Mouse (Mus musculus): Measurements from ENCODE around the gene Mrpl41. TPM values are rescaled to one million over a fixed set of nuclear protein-coding genes. Genes with fewer than 3 reads are reported as not detected.
A peak's percentile ranks its signal among the peaks of the same experiment; 100 is the strongest.

The Mrpl41 gene
- total RNA-seq, 2 experiments from 2014 or later, result 28.9 to 43.8 TPM

DNA sequence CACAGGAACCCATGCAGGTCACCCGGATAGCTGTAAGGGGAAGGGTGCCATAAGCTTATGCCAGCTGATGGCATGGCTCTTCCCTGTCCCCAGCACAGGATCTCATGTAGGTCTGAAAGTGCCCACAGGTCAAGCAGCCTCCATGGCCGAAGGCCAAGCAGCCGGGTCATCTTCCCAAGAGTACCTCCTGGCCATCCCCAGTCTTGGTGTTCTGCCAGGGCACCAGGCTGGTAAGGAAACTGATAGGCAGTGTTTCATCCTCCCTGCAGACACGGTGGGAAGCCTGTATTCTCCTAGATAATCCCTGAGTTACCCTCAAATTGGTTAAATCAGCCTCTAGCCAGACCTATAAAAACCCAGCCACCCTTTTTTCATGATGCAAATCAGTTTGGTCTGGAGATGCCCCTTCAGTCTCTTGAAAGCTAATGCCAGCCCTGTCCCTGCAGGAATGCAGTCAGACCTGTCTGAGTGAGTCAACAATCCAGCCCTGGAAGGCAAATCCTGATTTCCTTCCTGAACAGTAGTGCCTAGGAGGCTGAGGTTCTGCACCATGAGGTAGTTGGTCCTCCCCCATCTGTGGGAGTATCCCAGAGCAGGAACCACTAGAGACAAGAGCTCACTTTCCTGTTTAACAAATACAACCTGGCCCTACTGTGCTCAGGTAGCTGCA, 47.0 kb downstream of the Mrpl41 start:
- TF ChIP-seq CTCF (IDR thresholded peaks at IDR 0.05), result no peak
- peak overlapping the region; percentile 56 for H3K27ac ChIP-seq
- no peak overlapping the region for H3K4me3 ChIP-seq
- peak; percentile 90 for DNase-seq
- intact Hi-C loops (cut with DNase I), result no loop called here

DNA sequence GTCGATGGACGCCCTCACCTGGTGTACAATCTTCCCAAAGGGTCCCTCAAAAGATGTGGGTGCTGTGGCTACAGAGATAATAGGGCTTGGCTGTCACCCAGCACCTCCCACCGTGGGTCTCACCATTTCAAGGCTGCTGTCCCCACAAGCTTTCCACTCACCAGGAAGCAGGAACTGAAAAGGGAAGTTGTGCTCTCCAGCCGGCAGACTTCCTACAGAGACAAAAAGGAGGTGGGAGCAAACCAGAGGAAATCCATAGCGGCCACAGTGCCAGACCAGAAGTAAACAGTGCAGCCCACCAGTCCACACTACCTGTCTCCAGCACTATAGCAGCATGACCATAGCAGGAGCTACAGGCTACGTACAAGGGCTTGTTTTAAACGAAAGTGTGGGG, 47.9 kb downstream of the Mrpl41 start:
- TF ChIP-seq CTCF (IDR thresholded peaks at IDR 0.05), result no peak
- intact Hi-C loops (cut with DNase I), result no loop called here
- Histone ChIP-seq H3K27ac (peak overlapping the region; percentile 56), H3K4me3 (no peak overlapping the region)
- no peak for DNase-seq

DNA sequence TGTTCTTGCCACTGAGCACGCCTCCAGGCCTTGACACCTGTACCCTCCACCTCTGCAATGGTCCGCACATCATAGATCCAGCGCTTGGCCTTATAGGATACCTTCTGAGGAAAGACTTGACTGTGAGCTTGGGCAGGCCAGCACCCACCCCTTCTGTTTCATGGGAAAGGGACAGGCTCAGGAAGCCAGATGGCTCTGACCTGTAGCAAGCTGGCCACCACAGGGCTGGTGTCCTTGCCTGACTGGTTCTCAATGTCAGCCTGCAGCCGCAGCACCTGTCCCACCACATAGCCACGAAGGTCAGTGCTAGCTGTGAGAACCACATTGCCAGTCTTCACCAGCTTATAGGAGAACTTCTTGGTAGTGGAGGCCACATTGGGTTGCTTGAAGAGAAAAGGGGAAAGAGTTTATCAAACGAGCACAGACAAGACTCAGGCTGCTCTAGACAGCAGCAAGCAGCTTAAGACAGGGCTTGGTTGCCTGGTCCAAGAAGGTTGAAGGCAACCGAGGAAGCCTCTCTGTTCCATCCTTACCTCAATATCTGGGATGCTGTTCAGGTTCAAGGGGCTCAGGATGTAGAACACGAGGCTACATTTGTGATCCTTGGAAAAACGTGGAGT, 48.4 kb downstream of the Mrpl41 start:
- H3K27ac ChIP-seq, result no peak overlapping the region
- no peak for TF ChIP-seq CTCF (IDR thresholded peaks at IDR 0.05)
- DNase-seq, result no peak
- intact Hi-C loops (cut with DNase I), result no loop called here
- no peak overlapping the region for H3K4me3 ChIP-seq

DNA sequence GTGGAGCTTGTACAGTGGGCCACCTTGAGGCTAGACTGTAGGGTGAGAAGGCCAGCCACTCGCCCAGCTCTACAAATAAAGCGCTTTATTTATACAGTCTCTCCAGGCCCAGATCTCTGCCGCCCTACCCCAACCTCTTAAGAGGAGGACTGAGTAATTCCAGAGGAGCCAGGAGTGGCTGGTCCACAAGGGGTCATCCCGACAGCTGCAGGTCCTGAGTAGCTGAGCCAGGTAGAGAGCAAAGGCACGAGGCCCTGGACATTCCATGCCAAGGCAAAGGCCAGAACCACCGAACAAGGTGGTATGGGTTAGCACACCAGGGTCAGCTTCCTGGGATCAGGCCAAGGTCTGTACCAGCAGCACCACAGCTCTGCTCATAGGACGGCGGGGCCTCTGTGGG, 49.6 kb downstream of the Mrpl41 start:
- no peak for TF ChIP-seq CTCF (IDR thresholded peaks at IDR 0.05)
- Histone ChIP-seq H3K27ac (no peak overlapping the region), H3K4me3 (no peak overlapping the region)
- intact Hi-C loops (cut with DNase I), result no loop called here
- DNase-seq, result no peak

Small RNA genes within 50 kb of the gene (microRNA-seq; reads per million reads assigned to microRNA genes)
- not detected for gene Gm22875

Other genes with a start within 250 kb of the Mrpl41 start
- under 1 TPM; 0.06 to 0.20 TPM for gene Cacna1b, start 211.9 kb downstream of the Mrpl41 start, total RNA-seq (2021)
- gene Ehmt1, start 55.5 kb downstream of the Mrpl41 start, total RNA-seq (2021), result 10 to 100 TPM; 28.3 to 29.0 TPM
- 1 to 10 TPM; 1.9 to 2.8 TPM for gene Arrdc1, start 39.8 kb downstream of the Mrpl41 start, total RNA-seq (2021)
- gene Zmynd19, start 25.3 kb downstream of the Mrpl41 start, total RNA-seq (2021), result 10 to 100 TPM; 20.6 to 21.2 TPM
- 1 to 10 TPM; 3.4 to 3.8 TPM for gene Dph7, start 12.7 kb downstream of the Mrpl41 start, total RNA-seq (2021)
- 10 to 100 TPM; 36.5 to 44.6 TPM for gene Pnpla7, start 935 bp upstream of the Mrpl41 start, total RNA-seq (2021)
- 10 to 100 TPM in 1 of 2 experiments, 1 to 10 TPM in 1; 6.9 to 15.0 TPM for gene Nsmf, start 79.3 kb upstream of the Mrpl41 start, total RNA-seq (2021)
- not detected for gene Entpd8, start 105.2 kb upstream of the Mrpl41 start, total RNA-seq (2021)
- not detected for gene Noxa1, start 120.1 kb upstream of the Mrpl41 start, total RNA-seq (2021)
- 1 to 10 TPM; 4.0 to 5.2 TPM for gene Nrarp, start 205.7 kb upstream of the Mrpl41 start, total RNA-seq (2021)
- gene Tor4a, start 221.8 kb upstream of the Mrpl41 start, total RNA-seq (2021), result 1 to 10 TPM in 1 of 2 experiments, under 1 TPM in 1; 0.59 to 1.0 TPM
- 10 to 100 TPM; 22.3 to 23.1 TPM for gene Nelfb, start 236.4 kb upstream of the Mrpl41 start, total RNA-seq (2021)
- not detected for gene Stpg3, start 239.5 kb upstream of the Mrpl41 start, total RNA-seq (2021)
- not detected for gene Fam166a, start 243.6 kb upstream of the Mrpl41 start, total RNA-seq (2021)
- gene Tubb4b, start 249.6 kb upstream of the Mrpl41 start, total RNA-seq (2021), result 100 to 1,000 TPM; 185 to 269 TPM